Mouse (Mus musculus) T-helper 1 cell (primary cell): ENCODE measurements around the gene Serpina3j.
"Not testable (repeated sequence)": the region's sequence is repeated elsewhere in the genome, so short reads cannot be mapped to it uniquely, and the experiment has no call there.

Experiments used
- in situ Hi-C: fragments of 300-600 bp; cut with MboI, MseI; formaldehyde crosslinking; loops from one replicate; pipeline ENCODE4 v1.15.1; 2025; ENCODE audit warnings: high pct_unique_total_duplicates

Gene Serpina3j

GRCm38 (mm10) chr12:104314253-104314652, at the start of gene Serpina3j:
Gene Serpina3j (plus strand): TSS chr12:104314553.
- in situ Hi-C loops, result no loop called here

GRCm38 (mm10) chr12:104266374-104266773, 48.0 kb upstream of the Serpina3j start:
- in situ Hi-C loops, result loop anchor here (10.0 kb wide), 1 partner anchor 262 kb away; no protein-coding TSS in a partner anchor

GRCm38 (mm10) chr12:104278216-104279055, 35.9 kb upstream of the Serpina3j start:
- in situ Hi-C loops, result loop anchor here (10.0 kb wide), 1 partner anchor 1474 kb away; no protein-coding TSS in a partner anchor

- in situ Hi-C loops, result loop anchor here (10.0 kb wide), 1 partner anchor 1474 kb away; no protein-coding TSS in a partner anchor
Measured at GRCm38 (mm10) chr12:104279056-104279435, 35.3 kb upstream of the Serpina3j start.

GRCm38 (mm10) chr12:104283380-104283779, 31.0 kb upstream of the Serpina3j start:
- in situ Hi-C loops, result no loop called here

GRCm38 (mm10) chr12:104288336-104288735, 26.0 kb upstream of the Serpina3j start:
- in situ Hi-C loops, result no loop called here

- in situ Hi-C loops, result loop anchor here (10.0 kb wide), 1 partner anchor 1285 kb away; no protein-coding TSS in a partner anchor
Measured at GRCm38 (mm10) chr12:104289872-104290271, 24.5 kb upstream of the Serpina3j start.

DNA sequence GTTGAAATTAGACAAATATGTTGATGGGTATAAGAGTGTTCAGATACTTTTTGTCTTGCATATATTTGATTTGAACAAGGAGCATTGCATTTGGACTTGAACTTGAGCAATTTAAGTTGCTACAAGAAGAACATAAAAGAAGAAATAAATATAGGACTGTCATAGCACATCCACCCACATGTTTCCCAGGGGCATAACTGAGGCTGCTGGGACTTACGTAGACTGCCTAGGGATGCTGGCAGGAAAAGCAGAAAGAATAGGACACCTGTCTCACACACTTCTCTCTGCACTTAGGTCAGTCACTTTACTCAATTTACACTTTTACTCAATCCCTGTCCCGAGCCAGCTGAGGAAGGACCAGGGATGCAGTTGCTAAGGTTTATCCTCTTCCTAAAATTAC, 20.4 kb upstream of the Serpina3j start:
- in situ Hi-C loops, result loop anchor here (10.0 kb wide), 1 partner anchor 1289 kb away; no protein-coding TSS in a partner anchor

DNA sequence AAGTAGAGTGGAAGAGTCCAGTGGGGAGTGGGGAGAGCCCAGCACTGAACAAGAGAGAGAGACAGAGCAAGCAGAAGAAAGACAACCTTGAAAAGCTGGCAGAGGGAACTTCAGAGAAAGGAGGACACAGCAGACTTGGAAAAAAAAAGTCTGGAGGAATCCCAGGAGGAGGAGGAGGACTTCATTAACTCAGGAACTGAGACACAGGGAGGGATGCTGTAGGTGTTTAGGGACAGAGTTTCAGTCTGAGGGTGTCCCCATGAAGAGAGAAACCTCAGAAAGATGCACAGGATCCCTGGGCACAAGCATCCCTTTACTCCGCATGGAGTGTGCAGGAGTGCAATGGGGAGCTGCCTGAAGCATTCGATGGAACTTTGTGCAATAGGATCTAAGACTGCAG, 16.3 kb upstream of the Serpina3j start:
- in situ Hi-C loops, result loop anchor here (10.0 kb wide), 1 partner anchor 1293 kb away; no protein-coding TSS in a partner anchor

- in situ Hi-C loops, result no loop called here
Measured at GRCm38 (mm10) chr12:104305991-104306390, 8.4 kb upstream of the Serpina3j start.

GRCm38 (mm10) chr12:104322454-104322853, 8.1 kb downstream of the Serpina3j start:
- in situ Hi-C loops, result no loop called here

DNA sequence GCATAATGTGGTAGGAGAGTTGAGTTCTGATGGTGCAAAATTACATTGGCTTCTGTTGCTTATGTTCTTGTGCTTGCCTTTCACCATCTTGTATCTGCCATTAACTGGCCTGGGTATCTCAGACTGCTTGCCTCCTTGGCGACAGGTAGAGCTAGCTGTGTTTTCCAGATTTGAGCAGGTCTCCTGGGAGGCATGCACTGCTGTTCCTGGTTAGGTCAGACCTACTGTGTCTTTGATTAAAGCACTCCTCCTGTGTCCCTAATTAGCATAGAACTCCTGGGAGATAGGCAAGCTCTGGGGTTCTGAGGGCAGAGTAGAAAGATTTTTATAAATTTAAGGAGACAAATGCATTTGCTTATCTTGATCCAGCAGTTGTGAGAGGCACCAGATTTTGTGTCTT, 17.3 kb downstream of the Serpina3j start:
- in situ Hi-C loops, result no loop called here

GRCm38 (mm10) chr12:104336873-104337272, 22.5 kb downstream of the Serpina3j start:
- in situ Hi-C loops, result not testable (repeated sequence)

DNA sequence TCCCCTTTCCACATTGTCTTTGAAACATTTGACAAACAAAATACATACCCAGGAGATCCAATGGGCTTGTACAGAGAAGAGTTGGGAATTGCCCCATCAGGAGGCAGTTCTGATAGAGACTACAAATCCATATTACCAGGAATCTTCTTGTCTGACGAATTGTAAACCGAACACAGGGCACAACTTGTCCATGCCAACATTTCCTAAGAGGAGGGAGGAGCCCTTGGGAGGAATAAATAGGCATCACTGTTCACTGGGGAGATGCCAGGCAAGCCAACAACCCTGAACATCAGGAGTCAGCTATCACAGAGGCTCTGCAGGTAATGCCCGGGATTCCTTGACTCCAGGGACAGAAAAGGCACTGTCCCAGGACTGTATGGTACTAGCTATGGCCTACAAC, 23.9 kb downstream of the Serpina3j start, which contains the start of the genes Serpina3k and Serpina3m:
TSS of gene Serpina3k (plus strand) at position 261 of the 400 bp plus-strand sequence.
TSS of gene Serpina3m (plus strand) at position 261 of the 400 bp plus-strand sequence.
- in situ Hi-C loops, result not testable (repeated sequence)

GRCm38 (mm10) chr12:104338705-104339104, 24.4 kb downstream of the Serpina3j start:
- in situ Hi-C loops, result no loop called here

- in situ Hi-C loops, result not testable (repeated sequence)
Measured at GRCm38 (mm10) chr12:104342489-104342888, 28.1 kb downstream of the Serpina3j start.

- in situ Hi-C loops, result no loop called here
Measured at GRCm38 (mm10) chr12:104345181-104345580, 30.8 kb downstream of the Serpina3j start.

GRCm38 (mm10) chr12:104345707-104346106, 31.4 kb downstream of the Serpina3j start:
- in situ Hi-C loops, result no loop called here

DNA sequence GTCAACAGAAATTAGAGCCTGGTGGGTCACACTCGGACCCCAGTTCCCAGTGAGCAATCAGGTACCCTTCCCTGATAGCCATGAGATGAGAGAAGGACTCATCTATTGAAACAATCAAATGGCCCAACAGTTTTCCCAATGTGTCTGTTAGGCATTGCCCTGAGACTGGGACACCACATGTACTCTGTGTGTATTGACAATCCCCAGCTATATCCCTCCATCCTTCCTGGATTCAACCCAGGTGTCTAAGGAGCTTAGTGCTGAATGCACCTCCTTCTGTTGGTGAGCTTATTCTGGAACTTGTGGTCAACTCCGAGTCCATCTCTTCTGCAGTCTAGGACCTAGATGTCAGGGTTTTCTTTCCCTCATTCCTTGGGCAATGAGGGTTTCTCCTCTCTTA, 32.7 kb downstream of the Serpina3j start:
- in situ Hi-C loops, result no loop called here

- in situ Hi-C loops, result not testable (repeated sequence)
Measured at GRCm38 (mm10) chr12:104351812-104352211, 37.5 kb downstream of the Serpina3j start.

DNA sequence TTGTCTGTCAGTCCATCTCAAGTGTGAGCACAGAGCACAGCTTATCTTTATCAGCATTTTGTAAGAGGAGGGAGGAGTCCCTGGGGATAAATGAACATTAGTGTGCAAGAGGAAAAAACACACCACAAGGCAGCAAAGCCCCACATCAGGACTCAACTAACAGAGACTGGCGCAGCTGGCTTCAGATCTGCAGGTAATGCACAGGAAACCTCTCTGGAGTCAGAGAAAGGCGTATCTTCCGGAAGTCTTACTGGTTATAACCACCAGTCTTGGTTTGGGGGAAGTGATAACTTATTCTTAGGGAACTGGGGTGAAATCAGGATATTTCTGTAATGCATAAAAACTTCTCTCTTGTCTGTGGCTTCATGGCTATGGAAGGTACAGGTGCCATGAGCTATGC, 41.7 kb downstream of the Serpina3j start:
- in situ Hi-C loops, result no loop called here

- in situ Hi-C loops, result loop anchor here (10.0 kb wide), 1 partner anchor 1835 kb away; no protein-coding TSS in a partner anchor
Measured at GRCm38 (mm10) chr12:104369986-104370385, 55.6 kb downstream of the Serpina3j start.
